Mouse (Mus musculus): ENCODE measurements around the gene Oosp1. TPM values are rescaled to one million over a fixed set of nuclear protein-coding genes. Genes with fewer than 3 reads are reported as not detected.

Gene Oosp1
- not detected for total RNA-seq (2021)

- no peak for DNase-seq
These were observed at the start of gene Oosp1 for GRCm38 (mm10) chr19:11690839-11691238. Gene Oosp1, minus strand, starts transcription at chr19:11691150.

GRCm38 (mm10) chr19:11736455-11736854 lies 45.5 kb upstream of the Oosp1 start:
- DNase-seq: no peak

GRCm38 (mm10) chr19:11730278-11730677 lies 39.3 kb upstream of the Oosp1 start:
- DNase-seq: no peak

DNA sequence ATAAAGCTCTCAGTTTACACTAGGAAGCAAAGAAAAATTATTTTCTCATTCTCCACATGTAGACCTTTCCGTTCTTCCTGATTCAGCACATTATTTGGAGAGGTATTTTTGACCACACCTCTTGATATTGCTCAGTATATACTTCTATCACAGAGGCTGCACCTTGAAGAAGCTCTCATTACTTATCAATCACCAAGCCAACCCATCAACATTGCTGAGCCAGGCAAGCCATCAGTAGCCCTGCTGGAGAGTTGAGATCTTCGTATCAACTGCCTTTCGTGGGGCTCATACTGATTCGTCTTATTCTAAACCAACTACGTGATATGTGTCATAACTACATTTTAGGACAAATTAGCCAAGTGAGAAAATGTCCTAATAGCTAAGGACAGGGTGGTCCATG lies 36.4 kb upstream of the Oosp1 start:
- no peak for DNase-seq

- DNase-seq: no peak
These were observed 35.0 kb upstream of the Oosp1 start for GRCm38 (mm10) chr19:11725915-11726314.

- no peak for DNase-seq
These were observed 33.3 kb upstream of the Oosp1 start for GRCm38 (mm10) chr19:11724275-11724674.

GRCm38 (mm10) chr19:11723870-11724269 lies 32.9 kb upstream of the Oosp1 start:
- DNase-seq: no peak

- DNase-seq: no peak
These were observed 29.1 kb upstream of the Oosp1 start for GRCm38 (mm10) chr19:11720071-11720470.

- no peak for DNase-seq
These were observed 21.5 kb upstream of the Oosp1 start for GRCm38 (mm10) chr19:11712451-11712850.

- DNase-seq: no peak
These were observed 7.4 kb upstream of the Oosp1 start for GRCm38 (mm10) chr19:11698342-11698741.

GRCm38 (mm10) chr19:11696755-11697154 lies 5.8 kb upstream of the Oosp1 start, which contains the start of gene Oosp3:
Gene Oosp3, plus strand, starts transcription at chr19:11697055.
- no peak for DNase-seq

DNA sequence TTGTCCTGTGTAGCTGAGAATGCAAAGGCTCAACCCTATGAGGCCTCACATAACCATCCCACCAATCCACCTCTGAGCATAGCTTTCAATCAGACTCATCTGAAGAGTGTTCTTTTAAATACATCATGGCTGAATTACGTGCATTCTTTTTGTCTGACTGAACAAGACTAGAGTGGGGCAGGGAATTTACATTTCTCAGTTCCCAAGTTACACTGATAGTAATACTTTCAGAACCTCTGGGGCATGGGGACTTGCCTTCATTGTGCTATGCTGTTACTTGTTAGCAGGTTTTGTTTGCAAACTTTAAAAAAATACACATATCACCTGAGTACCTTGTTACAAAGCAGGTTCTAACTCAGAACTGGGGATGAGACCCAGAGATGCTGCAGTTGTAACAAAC lies 504 bp upstream of the Oosp1 start:
- no peak for DNase-seq

DNA sequence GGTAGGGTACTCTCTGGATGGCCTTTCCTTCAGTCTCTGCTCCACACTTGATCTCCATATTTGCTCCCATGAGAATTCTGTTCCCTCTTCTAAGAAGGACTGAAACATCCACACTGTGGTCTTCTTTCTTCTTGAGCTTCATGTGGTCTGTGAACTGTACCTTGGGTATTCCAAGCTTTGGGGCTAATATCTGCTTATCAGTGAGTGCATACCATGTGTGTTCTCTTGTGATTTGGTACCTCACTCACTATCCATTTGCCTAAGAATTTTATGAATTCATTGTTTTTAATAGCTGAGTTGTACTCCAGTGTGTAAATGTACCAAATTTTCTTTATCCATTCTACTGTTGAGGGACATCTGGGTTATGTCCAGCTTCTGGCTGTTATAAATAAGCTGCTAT lies 29.4 kb downstream of the Oosp1 start:
- no peak for DNase-seq

GRCm38 (mm10) chr19:11660459-11660858 lies 30.5 kb downstream of the Oosp1 start, which contains the start of gene Oosp2:
Gene Oosp2, minus strand, starts transcription at chr19:11660559.
- no peak for DNase-seq

GRCm38 (mm10) chr19:11659142-11659541 lies 31.8 kb downstream of the Oosp1 start:
- DNase-seq: no peak

DNA sequence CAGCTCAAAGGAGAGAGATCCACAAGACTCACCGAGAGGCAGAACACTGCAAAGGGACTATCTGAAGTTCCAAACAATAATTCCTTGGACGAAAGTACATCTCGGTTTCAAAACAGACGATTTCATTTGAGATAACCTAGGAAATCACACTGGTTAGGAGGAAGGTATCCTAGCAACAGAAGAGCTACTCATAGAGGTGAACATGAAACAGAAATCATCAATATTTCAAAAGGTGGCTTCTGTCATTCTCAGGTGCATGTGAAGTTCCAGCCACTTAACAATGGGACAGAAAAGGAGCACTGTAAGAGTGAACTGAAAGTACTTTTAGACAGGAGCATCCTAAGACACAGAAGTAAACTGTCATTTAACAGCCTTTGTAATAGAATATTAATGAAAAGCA lies 41.4 kb downstream of the Oosp1 start:
- no peak for DNase-seq

DNA sequence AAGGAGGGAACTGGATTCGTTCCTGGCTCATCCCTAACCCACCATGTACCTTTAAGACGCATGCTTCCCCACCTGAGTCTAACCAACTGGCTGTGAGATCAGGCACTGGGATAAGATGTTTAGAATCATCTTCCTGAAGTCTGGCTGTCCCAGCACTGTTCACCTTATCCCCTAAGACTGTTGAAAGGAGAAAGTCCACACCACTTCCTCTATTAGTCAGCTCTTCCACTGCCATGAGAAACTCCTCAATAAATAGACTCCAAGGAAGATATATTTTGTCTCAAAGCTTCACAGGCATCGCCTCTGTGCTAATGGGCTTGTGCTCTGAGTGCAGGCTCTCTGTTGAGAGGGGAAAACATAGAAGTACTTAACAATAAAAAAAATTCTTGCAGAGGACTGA lies 44.8 kb downstream of the Oosp1 start:
- DNase-seq: no peak

GRCm38 (mm10) chr19:11640732-11641131 lies 50.2 kb downstream of the Oosp1 start, which contains the start of gene Ms4a3:
Gene Ms4a3, minus strand, starts transcription at chr19:11640851.
- no peak for DNase-seq

GRCm38 (mm10) chr19:11639038-11639437 lies 51.9 kb downstream of the Oosp1 start:
- no peak for DNase-seq

GRCm38 (mm10) chr19:11635572-11635971 lies 55.4 kb downstream of the Oosp1 start:
- DNase-seq: no peak

DNA sequence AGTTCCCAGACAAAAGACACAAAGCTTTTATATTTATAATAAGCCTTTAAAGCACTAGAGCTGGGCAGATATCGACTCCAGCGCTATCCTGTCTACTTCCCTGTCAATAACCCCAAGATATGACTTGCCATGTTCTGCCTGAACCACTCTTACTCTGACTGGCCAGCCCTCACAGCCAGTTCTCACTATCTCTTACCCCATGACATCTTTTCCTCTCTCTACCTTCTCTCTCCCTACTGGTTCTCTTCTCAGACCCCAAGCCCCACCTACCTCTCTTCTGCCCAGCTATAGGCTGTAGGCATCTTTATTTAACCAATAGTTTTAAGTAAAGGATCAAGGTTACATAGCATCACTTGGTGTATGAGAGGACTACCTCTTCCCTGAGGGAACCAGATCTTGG lies 56.6 kb downstream of the Oosp1 start:
- DNase-seq: no peak

GRCm38 (mm10) chr19:11633732-11634131 lies 57.2 kb downstream of the Oosp1 start:
- no peak for DNase-seq

GRCm38 (mm10) chr19:11625231-11625630 lies 65.7 kb downstream of the Oosp1 start:
- no peak for DNase-seq

DNA sequence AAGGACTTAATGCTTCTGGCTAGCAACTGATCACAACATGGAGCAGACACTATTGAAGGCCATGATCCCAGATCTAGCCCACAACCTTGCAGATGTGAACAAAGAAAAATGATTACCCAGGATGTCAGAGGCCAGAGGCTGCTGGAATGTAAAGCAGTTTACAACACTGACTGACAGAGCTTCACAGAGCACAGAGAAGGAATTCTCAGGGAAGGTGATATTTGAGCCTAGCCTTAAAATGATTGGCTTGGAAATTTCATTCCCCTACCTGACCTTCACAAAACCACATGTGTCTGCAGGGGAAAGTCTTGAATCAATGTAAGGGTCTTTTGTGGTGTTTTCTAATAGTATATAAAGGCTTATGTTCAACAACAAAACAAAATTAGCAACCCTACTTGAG lies 66.2 kb downstream of the Oosp1 start:
- no peak for DNase-seq

GRCm38 (mm10) chr19:11623551-11623950 lies 67.4 kb downstream of the Oosp1 start, which contains the start of gene Ms4a2:
Gene Ms4a2, minus strand, starts transcription at chr19:11623719.
- DNase-seq: no peak
